Mouse (Mus musculus): ENCODE data around the gene Olfr330.

- TF ChIP-seq CTCF (IDR thresholded peaks at IDR 0.05; ENCODE audit: low read depth, low read length) (no peak), POLR2A (IDR thresholded peaks at IDR 0.05; ENCODE audit: borderline replicate concordance, low read depth, low read length) (no peak)
Observed at GRCm38 (mm10) chr11:58492455-58492854, 42.2 kb downstream of the Olfr330 start, which contains the start of gene Olfr332.
